Mouse (Mus musculus): ENCODE results near the gene Skap2. TPM values are rescaled to one million over a fixed set of nuclear protein-coding genes. Genes with fewer than 3 reads are reported as not detected.

Gene Skap2
- total RNA-seq, 2 experiments from 2014 or later = 47.4 to 55.8 TPM

GRCm38 (mm10) chr6:51857821-51858220, 154.5 kb downstream of the Skap2 start:
- 0 out of 2 replicates have a peak, but pooled peaks have one; percentile 25 for ATAC-seq (replicated peaks; ENCODE audit: low FRiP score, poor library complexity, severe bottlenecking)

- ATAC-seq (replicated peaks; ENCODE audit: low FRiP score, poor library complexity, severe bottlenecking) = no peak
Measured at GRCm38 (mm10) chr6:51853291-51853690, 159.1 kb downstream of the Skap2 start.

- no peak for ATAC-seq (replicated peaks; ENCODE audit: low FRiP score, poor library complexity, severe bottlenecking)
Measured at GRCm38 (mm10) chr6:51852643-51853042, 159.7 kb downstream of the Skap2 start.

GRCm38 (mm10) chr6:51851544-51851943, 160.8 kb downstream of the Skap2 start:
- ATAC-seq (replicated peaks; ENCODE audit: low FRiP score, poor library complexity, severe bottlenecking) = no peak

GRCm38 (mm10) chr6:51850030-51850817, 162.1 kb downstream of the Skap2 start:
- ATAC-seq (replicated peaks; ENCODE audit: low FRiP score, poor library complexity, severe bottlenecking) = no peak

GRCm38 (mm10) chr6:51849561-51849960, 162.8 kb downstream of the Skap2 start:
- ATAC-seq (replicated peaks; ENCODE audit: low FRiP score, poor library complexity, severe bottlenecking) = no peak

GRCm38 (mm10) chr6:51844106-51844505, 168.2 kb downstream of the Skap2 start:
- no peak for ATAC-seq (replicated peaks; ENCODE audit: low FRiP score, poor library complexity, severe bottlenecking)

GRCm38 (mm10) chr6:51843081-51843480, 169.3 kb downstream of the Skap2 start:
- no peak for ATAC-seq (replicated peaks; ENCODE audit: low FRiP score, poor library complexity, severe bottlenecking)

GRCm38 (mm10) chr6:51838177-51838576, 174.2 kb downstream of the Skap2 start:
- no peak for ATAC-seq (replicated peaks; ENCODE audit: low FRiP score, poor library complexity, severe bottlenecking)

- no peak for ATAC-seq (replicated peaks; ENCODE audit: low FRiP score, poor library complexity, severe bottlenecking)
Measured at GRCm38 (mm10) chr6:51833362-51833761, 179.0 kb downstream of the Skap2 start.

- ATAC-seq (replicated peaks; ENCODE audit: low FRiP score, poor library complexity, severe bottlenecking) = no peak
Measured at GRCm38 (mm10) chr6:51825621-51826021, 186.7 kb downstream of the Skap2 start.

GRCm38 (mm10) chr6:51824136-51824830, 188.1 kb downstream of the Skap2 start:
- no peak for ATAC-seq (replicated peaks; ENCODE audit: low FRiP score, poor library complexity, severe bottlenecking)

- ATAC-seq (replicated peaks; ENCODE audit: low FRiP score, poor library complexity, severe bottlenecking) = no peak
Measured at GRCm38 (mm10) chr6:51822049-51822448, 190.3 kb downstream of the Skap2 start.

GRCm38 (mm10) chr6:51820853-51821252, 191.5 kb downstream of the Skap2 start:
- no peak for ATAC-seq (replicated peaks; ENCODE audit: low FRiP score, poor library complexity, severe bottlenecking)

GRCm38 (mm10) chr6:51816892-51817621, 195.3 kb downstream of the Skap2 start:
- ATAC-seq (replicated peaks; ENCODE audit: low FRiP score, poor library complexity, severe bottlenecking) = no peak

- no peak for ATAC-seq (replicated peaks; ENCODE audit: low FRiP score, poor library complexity, severe bottlenecking)
Measured at GRCm38 (mm10) chr6:51810906-51811305, 201.4 kb downstream of the Skap2 start.

GRCm38 (mm10) chr6:51809164-51809824, 203.1 kb downstream of the Skap2 start:
- no peak for ATAC-seq (replicated peaks; ENCODE audit: low FRiP score, poor library complexity, severe bottlenecking)

GRCm38 (mm10) chr6:51808011-51808410, 204.3 kb downstream of the Skap2 start:
- ATAC-seq (replicated peaks; ENCODE audit: low FRiP score, poor library complexity, severe bottlenecking) = no peak

Measured in erythroid progenitor cell, adult 5-6 weeks (primary cell).